Mouse (Mus musculus) liver, adult 2 months (tissue): Measurements from ENCODE around the gene Mef2a. TPM values are rescaled to one million over a fixed set of nuclear protein-coding genes. Genes with fewer than 3 reads are reported as not detected.

Source experiments
- DNase-seq: peaks from one replicate; pipeline ENCODE4 v3.0.0-alpha.2; 2011; ENCODE audit warnings: low read depth, low spot score; ENCODE audit errors: extremely low read depth
- H3K27ac ChIP-seq: fragments of 200-500 bp; replicated peaks from 2 replicates; pipeline ENCODE4 v1.5.1; 2012; ENCODE audit warnings: low read depth, mild to moderate bottlenecking, control low read depth, inconsistent platforms, low read length; ENCODE audit not compliant: insufficient read depth
- H3K27me3 ChIP-seq: fragments of 200-500 bp; 2 replicates; pipeline ENCODE4 v1.6.1; 2012; ENCODE audit warnings: mild to moderate bottlenecking, moderate library complexity, low read length, inconsistent platforms; ENCODE audit not compliant: control insufficient read depth, insufficient read depth
- H3K36me3 ChIP-seq: fragments of 200-500 bp; 2 replicates; pipeline ENCODE4 v1.6.1; 2012; ENCODE audit warnings: low read length, inconsistent platforms; ENCODE audit not compliant: control insufficient read depth, insufficient read depth
- H3K4me1 ChIP-seq: fragments of 200-500 bp; 2 replicates; pipeline ENCODE4 v1.6.1; 2011; ENCODE audit warnings: low read length; ENCODE audit not compliant: control insufficient read depth, insufficient read depth
- H3K4me3 ChIP-seq: fragments of 200-500 bp; 2 replicates; pipeline ENCODE4 v1.5.1; 2011; ENCODE audit warnings: low read depth, mild to moderate bottlenecking, control low read depth, low read length, moderate library complexity; ENCODE audit not compliant: insufficient read depth
- H3K79me2 ChIP-seq: fragments of 200-500 bp; 2 replicates; pipeline ENCODE4 v1.6.1; 2012; ENCODE audit warnings: inconsistent platforms, mild to moderate bottlenecking, low read length, moderate library complexity; ENCODE audit not compliant: control insufficient read depth, insufficient read depth
- H3K9ac ChIP-seq: fragments of 200-500 bp; 2 replicates; pipeline ENCODE4 v1.6.1; 2012; ENCODE audit warnings: low read depth, mild to moderate bottlenecking, control low read depth, inconsistent platforms, low read length
- CTCF ChIP-seq: fragments of 200-500 bp; IDR thresholded peaks from 2 replicates; pipeline ENCODE4 v1.5.1; 2011; ENCODE audit warnings: low read depth, low read length, control low read depth
- POLR2A ChIP-seq: fragments of 200-500 bp; IDR thresholded peaks from 2 replicates; pipeline ENCODE4 v1.6.1; 2011; ENCODE audit warnings: low read length, control low read depth; ENCODE audit not compliant: insufficient read depth; ENCODE audit errors: extremely low read depth
- WGBS: fragments of 180-500 bp; shearing (Covaris S2); methylation state at CpG from one replicate; pipeline ENCODE4 v1.1.7; 2018; 5-methylcytosine and 5-hydroxymethylcytosine counted together
- polyA plus RNA-seq: library from polyadenylated mRNA; depleted of rRNA; stranded (reverse); fragments of >200 nt; gene quantifications from 2 replicates; pipeline ENCODE4 v1.2.3, GENCODE M21; 2012
- total RNA-seq: library from RNA; depleted of rRNA; stranded (reverse); fragments of >200 nt; gene quantifications from 2 replicates; pipeline ENCODE4 v1.2.3, GENCODE M21; 2014

Gene Mef2a
- total and polyA plus RNA-seq, 2 experiments: 12.0 to 24.8 TPM

GRCm38 (mm10) chr7:67210004-67210833, 162.4 kb downstream of the Mef2a start:
- Histone ChIP-seq H3K79me2 (no peaks in the 10 kb centered on the region), H3K36me3 (no peaks in the 10 kb centered on the region), H3K27me3 (no peaks in the 10 kb centered on the region), H3K9ac (no peak overlapping the region), H3K4me3 (no peak overlapping the region), H3K4me1 (no peaks in the 10 kb centered on the region), H3K27ac (no peak overlapping the region)
- WGBS: 59% methylated on average over 6 of the region's 6 CpGs
- no peak for TF ChIP-seq CTCF
- DNase-seq: no peak

GRCm38 (mm10) chr7:67208317-67208716, 164.3 kb downstream of the Mef2a start:
- H3K4me3 ChIP-seq: no peak overlapping the region
- H3K27ac ChIP-seq: no peak overlapping the region
- TF ChIP-seq CTCF: no peak
- TF ChIP-seq POLR2A: no peak
- no peak for DNase-seq
- H3K36me3 ChIP-seq: no peaks in the 10 kb centered on the region
- WGBS: 23% methylated on average over 1 of the region's 1 CpGs
- H3K9ac ChIP-seq: no peak overlapping the region
- H3K27me3 ChIP-seq: no peaks in the 10 kb centered on the region
- H3K79me2 ChIP-seq: no peaks in the 10 kb centered on the region
- no peaks in the 10 kb centered on the region for H3K4me1 ChIP-seq

- no peak for TF ChIP-seq POLR2A
- TF ChIP-seq CTCF: no peak
- Histone ChIP-seq H3K36me3 (no peaks in the 10 kb centered on the region), H3K4me3 (no peak overlapping the region), H3K27ac (no peak overlapping the region), H3K79me2 (no peaks in the 10 kb centered on the region), H3K4me1 (no peaks in the 10 kb centered on the region), H3K9ac (no peak overlapping the region), H3K27me3 (no peaks in the 10 kb centered on the region)
- DNase-seq: no peak
- WGBS: 67% methylated on average over 6 of the region's 6 CpGs
Observed at GRCm38 (mm10) chr7:67207701-67208100, 165.0 kb downstream of the Mef2a start.

- H3K79me2 ChIP-seq: no peaks in the 10 kb centered on the region
- no peaks in the 10 kb centered on the region for H3K27me3 ChIP-seq
- no peak for TF ChIP-seq POLR2A
- TF ChIP-seq CTCF: no peak
- no peak overlapping the region for H3K4me3 ChIP-seq
- WGBS: 82% methylated on average over 10 of the region's 10 CpGs
- H3K9ac ChIP-seq: no peak overlapping the region
- H3K36me3 ChIP-seq: no peaks in the 10 kb centered on the region
- no peaks in the 10 kb centered on the region for H3K4me1 ChIP-seq
- no peak overlapping the region for H3K27ac ChIP-seq
- DNase-seq: no peak
Observed at GRCm38 (mm10) chr7:67206496-67206895, 166.2 kb downstream of the Mef2a start.

GRCm38 (mm10) chr7:67205734-67206425, 166.8 kb downstream of the Mef2a start:
- Histone ChIP-seq H3K27me3 (no peaks in the 10 kb centered on the region), H3K4me3 (no peak overlapping the region), H3K79me2 (no peaks in the 10 kb centered on the region), H3K9ac (no peak overlapping the region), H3K4me1 (no peaks in the 10 kb centered on the region), H3K27ac (no peak overlapping the region), H3K36me3 (no peaks in the 10 kb centered on the region)
- TF ChIP-seq CTCF: no peak
- no peak for TF ChIP-seq POLR2A
- DNase-seq: no peak
- WGBS: 77% methylated on average over 9 of the region's 9 CpGs

- no peak for DNase-seq
Observed at GRCm38 (mm10) chr7:67203625-67204024, 169.0 kb downstream of the Mef2a start.

More at GRCm38 (mm10) chr7:67203625-67204024, 169.0 kb downstream of the Mef2a start:
- Histone ChIP-seq H3K4me1 (no peaks in the 10 kb centered on the region), H3K27ac (no peak overlapping the region), H3K27me3 (no peaks in the 10 kb centered on the region), H3K9ac (no peak overlapping the region), H3K36me3 (no peaks in the 10 kb centered on the region), H3K4me3 (no peak overlapping the region), H3K79me2 (no peaks in the 10 kb centered on the region)
- WGBS: 84% methylated on average over 3 of the region's 3 CpGs
- TF ChIP-seq CTCF: no peak
- no peak for TF ChIP-seq POLR2A
